Mouse (Mus musculus): ENCODE data around the gene Ctso.

Ctso gene

GRCm38 (mm10) chr3:81932141-81933101 is at the start of gene Ctso:
Gene Ctso (plus strand): TSS chr3:81932601.
- peak; percentile 87 to 89 for DNase-seq (ENCODE audit: low spot score in 2 of 2)

- no peak for DNase-seq (ENCODE audit: low spot score in 2 of 2)
These were observed 48.5 kb upstream of the Ctso start for GRCm38 (mm10) chr3:81883916-81884315.

GRCm38 (mm10) chr3:81885566-81885965 is 46.8 kb upstream of the Ctso start:
- no peak for DNase-seq (ENCODE audit: low spot score in 2 of 2)

GRCm38 (mm10) chr3:81889137-81889536 is 43.3 kb upstream of the Ctso start:
- DNase-seq (ENCODE audit: low spot score in 2 of 2) = no peak

- DNase-seq (ENCODE audit: low spot score in 2 of 2) = no peak
These were observed 21.9 kb upstream of the Ctso start for GRCm38 (mm10) chr3:81910286-81911036.

- DNase-seq (ENCODE audit: low spot score in 2 of 2) = peak in 1 of 2 experiments; percentile 35
These were observed 16.2 kb upstream of the Ctso start for GRCm38 (mm10) chr3:81916030-81916686.

GRCm38 (mm10) chr3:81917354-81917935 is 15.0 kb upstream of the Ctso start:
- DNase-seq (ENCODE audit: low spot score in 2 of 2) = no peak

GRCm38 (mm10) chr3:81918215-81918614 is 14.2 kb upstream of the Ctso start:
- DNase-seq (ENCODE audit: low spot score in 2 of 2) = no peak

- DNase-seq (ENCODE audit: low spot score in 2 of 2) = no peak
These were observed 12.7 kb upstream of the Ctso start for GRCm38 (mm10) chr3:81919681-81920080.

- DNase-seq (ENCODE audit: low spot score in 2 of 2) = peak in 1 of 2 experiments; percentile 36
These were observed 9.5 kb upstream of the Ctso start for GRCm38 (mm10) chr3:81922910-81923309.

- peak; percentile 68 to 75 for DNase-seq (ENCODE audit: low spot score in 2 of 2)
These were observed 7.5 kb upstream of the Ctso start for GRCm38 (mm10) chr3:81924931-81925330.

GRCm38 (mm10) chr3:81925856-81926255 is 6.5 kb upstream of the Ctso start:
- peak in 1 of 2 experiments; percentile 40 for DNase-seq (ENCODE audit: low spot score in 2 of 2)

GRCm38 (mm10) chr3:81926764-81927325 is 5.6 kb upstream of the Ctso start:
- peak; percentile 30 to 35 for DNase-seq (ENCODE audit: low spot score in 2 of 2)

GRCm38 (mm10) chr3:81929073-81929472 is 3.3 kb upstream of the Ctso start:
- no peak for DNase-seq (ENCODE audit: low spot score in 2 of 2)

GRCm38 (mm10) chr3:81931695-81932094 is 706 bp upstream of the Ctso start:
- no peak for DNase-seq (ENCODE audit: low spot score in 2 of 2)

- DNase-seq (ENCODE audit: low spot score in 2 of 2) = no peak
These were observed 947 bp downstream of the Ctso start for GRCm38 (mm10) chr3:81933348-81933747.

- DNase-seq (ENCODE audit: low spot score in 2 of 2) = no peak
These were observed 6.5 kb downstream of the Ctso start for GRCm38 (mm10) chr3:81938924-81939323.

GRCm38 (mm10) chr3:81942341-81942740 is 9.9 kb downstream of the Ctso start:
- no peak for DNase-seq (ENCODE audit: low spot score in 2 of 2)

- DNase-seq (ENCODE audit: low spot score in 2 of 2) = no peak
These were observed 10.7 kb downstream of the Ctso start for GRCm38 (mm10) chr3:81943097-81943496.

GRCm38 (mm10) chr3:81944851-81945393 is 12.5 kb downstream of the Ctso start:
- DNase-seq (ENCODE audit: low spot score in 2 of 2) = no peak

- no peak for DNase-seq (ENCODE audit: low spot score in 2 of 2)
These were observed 16.6 kb downstream of the Ctso start for GRCm38 (mm10) chr3:81949048-81949447.

Data from right cerebral cortex, postnatal 10 days (tissue).